Mouse (Mus musculus) megakaryocyte, embryonic 14.5 days (primary cell): ENCODE measurements around the gene Elovl6.

Experiments used
- FLI1 ChIP-seq: IDR thresholded peaks from 2 replicates; pipeline ENCODE4 v1.6.1; 2012; ENCODE audit warnings: low read length, inconsistent platforms, mixed read lengths
- GATA1 ChIP-seq: IDR thresholded peaks from 3 replicates; pipeline ENCODE4 v1.6.1; 2012; ENCODE audit warnings: mixed read lengths, low read length, inconsistent platforms, borderline replicate concordance

- TF ChIP-seq GATA1 (no peak), FLI1 (no peak)
Observed at GRCm38 (mm10) chr3:129605934-129606333, 73.8 kb downstream of the Elovl6 start.
